Mouse (Mus musculus): ENCODE measurements around the gene Speg.

The Speg gene

GRCm38 (mm10) chr1:75458789-75459684 lies 83.9 kb downstream of the Speg start:
- DNase-seq (ENCODE audit: low spot score), result no peak

GRCm38 (mm10) chr1:75460297-75460696 lies 85.2 kb downstream of the Speg start:
- no peak for DNase-seq (ENCODE audit: low spot score)

GRCm38 (mm10) chr1:75462636-75463035 lies 87.5 kb downstream of the Speg start:
- DNase-seq (ENCODE audit: low spot score), result no peak

- DNase-seq (ENCODE audit: low spot score), result no peak
Measured at GRCm38 (mm10) chr1:75463652-75464204, 88.6 kb downstream of the Speg start.

- peak; percentile 73 for DNase-seq (ENCODE audit: low spot score)
Measured at GRCm38 (mm10) chr1:75467215-75467927, 92.3 kb downstream of the Speg start.

- DNase-seq (ENCODE audit: low spot score), result no peak
Measured at GRCm38 (mm10) chr1:75469287-75469825, 94.3 kb downstream of the Speg start.

- DNase-seq (ENCODE audit: low spot score), result no peak
Measured at GRCm38 (mm10) chr1:75476441-75476840, 101.3 kb downstream of the Speg start.

GRCm38 (mm10) chr1:75477264-75477965 lies 102.3 kb downstream of the Speg start:
- DNase-seq (ENCODE audit: low spot score), result peak; percentile 82

GRCm38 (mm10) chr1:75477966-75478290 lies 102.8 kb downstream of the Speg start:
- no peak for DNase-seq (ENCODE audit: low spot score)

- DNase-seq (ENCODE audit: low spot score), result peak; percentile 58
Measured at GRCm38 (mm10) chr1:75478497-75478896, 103.4 kb downstream of the Speg start.

- DNase-seq (ENCODE audit: low spot score), result peak; percentile 96
Measured at GRCm38 (mm10) chr1:75478916-75479634, 104.0 kb downstream of the Speg start, which contains the start of the genes Chpf and Tmem198. Gene Chpf, minus strand, starts transcription at chr1:75479307. Gene Tmem198, plus strand, starts transcription at chr1:75479532.

- no peak for DNase-seq (ENCODE audit: low spot score)
Measured at GRCm38 (mm10) chr1:75479635-75479989, 104.5 kb downstream of the Speg start.

GRCm38 (mm10) chr1:75480036-75480435 lies 104.9 kb downstream of the Speg start:
- DNase-seq (ENCODE audit: low spot score), result no peak

GRCm38 (mm10) chr1:75480735-75481134 lies 105.6 kb downstream of the Speg start:
- DNase-seq (ENCODE audit: low spot score), result no peak

Measured in lung, postnatal 25 days (tissue).